8 mouse cellular contexts compared by ENCODE assay signal in genomic region chr9:87144532-87144931, GRCm38 (mm10). TPM values are rescaled to one million over a fixed set of nuclear protein-coding genes. Genes with fewer than 3 reads are reported as not detected.
DNase-seq lines count a peak whose midpoint lies in the region; ATAC-seq and TF ChIP-seq lines count a peak whose summit lies in the region.

No protein-coding gene starts in this region.

- TF ChIP-seq POLR2A in olfactory bulb, adult 2 months (IDR thresholded peaks at IDR 0.05; ENCODE audit: insufficient read depth, low read depth, low read length), result no peak

- H3K4me2 ChIP-seq in forebrain, embryonic 14.5 days (ENCODE audit: low read length), result peak overlapping the region; percentile 58

- no peak for TF ChIP-seq CTCF in olfactory bulb, adult 2 months (IDR thresholded peaks at IDR 0.05; ENCODE audit: insufficient read depth, low read depth, low read length)

- H3K4me1 ChIP-seq in forebrain, embryonic 14.5 days (ENCODE audit: control insufficient read depth, insufficient read depth, low read length), result peaks cover 6% of the 10 kb centered on the region; the same call in 1 of the 2 replicates
- peaks cover 17% of the 10 kb centered on the region for H3K4me1 ChIP-seq in limb, embryonic 10.5 days
- H3K4me1 ChIP-seq in olfactory bulb, adult 2 months (ENCODE audit: control insufficient read depth, insufficient read depth, low read length), result peaks cover 12% of the 10 kb centered on the region

- H3K9ac ChIP-seq in forebrain, embryonic 14.5 days (ENCODE audit: low read length), result peak overlapping the region; percentile 38; the same call in 1 of the 2 replicates

- no peaks in the 10 kb centered on the region for H3K9me3 ChIP-seq in forebrain, embryonic 14.5 days (replicated peaks; ENCODE audit: control insufficient read depth, low read length)
- no peaks in the 10 kb centered on the region for H3K9me3 ChIP-seq in limb, embryonic 10.5 days (replicated peaks)

- H3K27ac ChIP-seq in forebrain, embryonic 14.5 days (ENCODE audit: low read depth, low read length), result no peak overlapping the region
- H3K27ac ChIP-seq in limb, embryonic 10.5 days, result no peak overlapping the region
- H3K27ac ChIP-seq in olfactory bulb, adult 2 months (ENCODE audit: insufficient read depth, low read depth, low read length), result no peak overlapping the region

- peak overlapping the region; percentile 26 for H3K4me3 ChIP-seq in forebrain, embryonic 14.5 days (ENCODE audit: low read depth, low read length)
- peak overlapping the region; percentile 46 for H3K4me3 ChIP-seq in limb, embryonic 10.5 days
- peak overlapping the region; percentile 34 for H3K4me3 ChIP-seq in olfactory bulb, adult 2 months (ENCODE audit: insufficient read depth, low read depth, low read length)

- peaks cover 16% of the 10 kb centered on the region; the same call in 1 of the 2 replicates for H3K27me3 ChIP-seq in forebrain, embryonic 14.5 days (replicated peaks; ENCODE audit: control insufficient read depth, insufficient read depth, low read length)
- peaks cover 49% of the 10 kb centered on the region for H3K27me3 ChIP-seq in limb, embryonic 10.5 days (ENCODE audit: low read depth, poor library complexity, severe bottlenecking)

- no peaks in the 10 kb centered on the region for H3K36me3 ChIP-seq in forebrain, embryonic 14.5 days (ENCODE audit: control insufficient read depth, insufficient read depth, low read length)
- H3K36me3 ChIP-seq in limb, embryonic 10.5 days, result no peaks in the 10 kb centered on the region

- peak; percentile 24 for DNase-seq in adrenal gland, postnatal 10 days
- DNase-seq in adrenal gland, adult 8-10 months, result no peak
- peak; percentile 8 for DNase-seq in lung, postnatal 10 days
- no peak for DNase-seq in lung, adult 18-20 months
- DNase-seq in forebrain, embryonic 14.5 days (ENCODE audit: low spot score), result no peak
- peak; percentile 55 for DNase-seq in limb, embryonic 10.5 days (ENCODE audit: low spot score)
- no peak for DNase-seq in ovary, postnatal 10 days (ENCODE audit: low spot score)

- ATAC-seq in forebrain, embryonic 14.5 days, result peak; percentile 52

- under 1% methylated on average over 19 of the region's 19 CpGs for WGBS in forebrain, embryonic 14.5 days
- 3% methylated on average over 19 of the region's 19 CpGs for WGBS in limb, embryonic 10.5 days
- 2% methylated on average over 19 of the region's 19 CpGs for WGBS in olfactory bulb, adult 2 months

RNA-seq across cellular contexts. Expression of gene Mrap2, which starts 0.4 kb away (rescaled TPM):
- 1 to 10 TPM; 2.4 to 2.7 TPM for total RNA-seq in adrenal gland, postnatal 10 days (2021)
- 1 to 10 TPM; 2.8 to 6.1 (median 4.1) TPM for total RNA-seq in adrenal gland, adult 8-10 months (2022)
- 0.41 and 0.54 TPM in 2 replicates for polyA plus RNA-seq in forebrain, embryonic 14.5 days (2014; fragmentation: Nextera tagmentation; extraction: Ambion mirVana)
- 0.11 and 0.14 TPM in 2 replicates for polyA plus RNA-seq in limb, embryonic 10.5 days (2016; fragmentation: Nextera tagmentation; extraction: Ambion mirVana)
- not detected in 2 replicates for polyA plus RNA-seq in olfactory bulb, adult 2 months (2012; ENCODE audit: insufficient read depth, insufficient read length, low replicate concordance, missing spikeins)

Comparison
In these comparisons a context has a peak if more than half of its experiments do, and no peak if none do; other contexts are left out.
1. DNase-seq: peak in adrenal gland, postnatal 10 days (single experiment), lung, postnatal 10 days (single experiment) and limb, embryonic 10.5 days (single experiment); none in adrenal gland, adult 8-10 months (single experiment), lung, adult 18-20 months (0 of 2), forebrain, embryonic 14.5 days (single experiment) and ovary, postnatal 10 days (single experiment).
2. Peak in every context shown above with its lines, with median percentiles within 50 percentile points of each other: H3K4me3 ChIP-seq.